Mouse (Mus musculus) testis, postnatal 10 days (tissue): Measurements from ENCODE around the gene Dtwd1.
"Not testable (repeated sequence)": the region's sequence is repeated elsewhere in the genome, so short reads cannot be mapped to it uniquely, and the experiment has no call there.

Experiments used
- DNase-seq: peaks from one replicate; pipeline ENCODE4 v3.0.0; 2021; ENCODE audit warnings: low spot score

Gene Dtwd1

GRCm38 (mm10) chr2:126151855-126152571 is at the start of gene Dtwd1, which contains the start of gene Fam227b:
Gene Dtwd1, plus strand, starts transcription at chr2:126152141.
Gene Fam227b, minus strand, starts transcription at chr2:126152004.
- peak; percentile 99 for DNase-seq

GRCm38 (mm10) chr2:126147723-126148122 is 4.2 kb upstream of the Dtwd1 start:
- DNase-seq: no peak

- no peak for DNase-seq
These were observed 13.5 kb downstream of the Dtwd1 start for GRCm38 (mm10) chr2:126165277-126166018.

- DNase-seq: no peak
These were observed 14.4 kb downstream of the Dtwd1 start for GRCm38 (mm10) chr2:126166335-126166734.

- DNase-seq: no peak
These were observed 15.1 kb downstream of the Dtwd1 start for GRCm38 (mm10) chr2:126166848-126167617.

- DNase-seq: no peak
These were observed 19.5 kb downstream of the Dtwd1 start for GRCm38 (mm10) chr2:126171427-126171826.

GRCm38 (mm10) chr2:126191306-126191705 is 39.4 kb downstream of the Dtwd1 start:
- DNase-seq: no peak

- DNase-seq: no peak
These were observed 40.2 kb downstream of the Dtwd1 start for GRCm38 (mm10) chr2:126192129-126192528.

- DNase-seq: no peak
These were observed 43.9 kb downstream of the Dtwd1 start for GRCm38 (mm10) chr2:126195631-126196356.

GRCm38 (mm10) chr2:126198971-126199370 is 47.0 kb downstream of the Dtwd1 start:
- DNase-seq: no peak

- DNase-seq: no peak
These were observed 59.2 kb downstream of the Dtwd1 start for GRCm38 (mm10) chr2:126211011-126211680.

- DNase-seq: not testable (repeated sequence)
These were observed 62.9 kb downstream of the Dtwd1 start, which contains the start of gene Gm17555 for GRCm38 (mm10) chr2:126214800-126215199. Gene Gm17555, plus strand, starts transcription at chr2:126215100.
